Mouse (Mus musculus): ENCODE results near the gene Rora. TPM values are rescaled to one million over a fixed set of nuclear protein-coding genes. Genes with fewer than 3 reads are reported as not detected.

Gene Rora
- polyA plus RNA-seq, 1 experiment = 0.86 TPM

DNA sequence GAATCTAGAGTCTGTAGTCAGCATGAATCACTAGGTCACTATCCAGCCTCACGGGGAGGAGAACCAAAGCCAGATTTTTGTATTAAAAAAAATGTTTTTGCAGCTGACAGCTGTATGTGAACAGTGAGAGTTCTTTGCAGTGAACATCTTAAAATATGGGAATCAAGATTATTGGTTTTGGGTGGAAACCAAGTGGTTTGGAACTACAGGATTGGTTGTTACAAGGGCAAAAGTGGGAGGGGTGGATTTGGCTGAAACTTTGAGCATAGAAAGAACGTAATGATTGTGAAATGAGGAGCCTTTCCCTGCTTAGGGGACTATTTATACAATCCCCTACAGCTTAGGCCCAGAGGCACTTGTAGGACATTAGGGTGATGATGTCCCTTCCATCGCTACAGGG is 173.9 kb downstream of the Rora start:
- Histone ChIP-seq H3K27me3 (ENCODE audit: control insufficient read depth, insufficient read depth, insufficient read length) (no peaks in the 10 kb centered on the region), H3ac (ENCODE audit: control insufficient read depth, insufficient read length) (no peak overlapping the region), H3K79me2 (ENCODE audit: control insufficient read depth, insufficient read depth) (no peaks in the 10 kb centered on the region), H3K4me2 (ENCODE audit: low read depth) (no peak overlapping the region), H3K36me3 (ENCODE audit: control insufficient read depth, insufficient read depth) (no peaks in the 10 kb centered on the region), H3K4me3 (no peak overlapping the region)
- TF ChIP-seq REST (IDR thresholded peaks at IDR 0.05; ENCODE audit: insufficient read depth, insufficient read length) = no peak
- TF ChIP-seq MYOD1 (IDR thresholded peaks at IDR 0.05; ENCODE audit: control insufficient read depth in 1 of 3, insufficient read length in 2 of 3, low read depth in 2 of 3) = no peak
- TF ChIP-seq USF1 (IDR thresholded peaks at IDR 0.05; ENCODE audit: low read depth) = no peak
- TF ChIP-seq POLR2AphosphoS2 (IDR thresholded peaks at IDR 0.05; ENCODE audit: insufficient read length, low read depth) = no peak
- no peak for TF ChIP-seq TCF3 (IDR thresholded peaks at IDR 0.05; ENCODE audit: insufficient read length, low read depth)
- TF ChIP-seq CEBPB (IDR thresholded peaks at IDR 0.05; ENCODE audit: insufficient read depth, poor library complexity, severe bottlenecking) = no peak
- no peak for TF ChIP-seq POLR2A (IDR thresholded peaks at IDR 0.05; ENCODE audit: insufficient read length, low read depth)
- no peak for TF ChIP-seq TCF12 (IDR thresholded peaks at IDR 0.05; ENCODE audit: insufficient read depth, poor library complexity, severe bottlenecking)
- TF ChIP-seq MYOG (IDR thresholded peaks at IDR 0.05; ENCODE audit: control insufficient read depth in 1 of 3, insufficient read depth in 1 of 3, insufficient read length in 2 of 3, low read depth in 2 of 3) = no peak
- no peak for TF ChIP-seq MAX (IDR thresholded peaks at IDR 0.05; ENCODE audit: low read depth)
- TF ChIP-seq E2F4 (IDR thresholded peaks at IDR 0.05; ENCODE audit: insufficient read depth) = no peak
- TF ChIP-seq SRF (IDR thresholded peaks at IDR 0.05; ENCODE audit: control insufficient read depth, insufficient read length, low read depth) = no peak

DNA sequence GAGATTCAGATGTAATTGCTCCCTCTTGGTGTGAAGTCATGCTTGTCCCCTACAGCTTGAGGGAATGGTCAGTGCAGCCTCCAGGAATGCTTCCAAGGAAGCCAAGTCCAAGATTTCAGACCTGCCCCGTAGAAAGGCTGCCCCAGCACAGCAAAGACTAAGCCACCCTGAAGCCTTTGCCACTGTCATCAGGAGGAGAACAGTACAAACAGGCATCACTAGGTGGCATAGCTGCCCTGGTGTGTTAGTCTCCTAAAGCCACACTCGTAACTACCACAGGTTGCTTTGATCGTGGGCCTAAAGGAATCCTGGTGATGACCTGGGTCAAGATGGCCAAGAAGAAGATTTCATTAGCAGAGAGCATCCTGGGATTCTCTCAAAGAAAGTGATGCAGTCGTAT is 176.3 kb downstream of the Rora start:
- H3K27me3 ChIP-seq (ENCODE audit: control insufficient read depth, insufficient read depth, insufficient read length) = no peaks in the 10 kb centered on the region
- H3K4me3 ChIP-seq = no peak overlapping the region
- H3K36me3 ChIP-seq (ENCODE audit: control insufficient read depth, insufficient read depth) = no peaks in the 10 kb centered on the region
- H3K79me2 ChIP-seq (ENCODE audit: control insufficient read depth, insufficient read depth) = no peaks in the 10 kb centered on the region
- H3K4me2 ChIP-seq (ENCODE audit: low read depth) = no peak overlapping the region
- TF ChIP-seq E2F4 (IDR thresholded peaks at IDR 0.05; ENCODE audit: insufficient read depth) (no peak), TCF3 (IDR thresholded peaks at IDR 0.05; ENCODE audit: insufficient read length, low read depth) (no peak), REST (IDR thresholded peaks at IDR 0.05; ENCODE audit: insufficient read depth, insufficient read length) (no peak), POLR2AphosphoS2 (IDR thresholded peaks at IDR 0.05; ENCODE audit: insufficient read length, low read depth) (no peak), SRF (IDR thresholded peaks at IDR 0.05; ENCODE audit: control insufficient read depth, insufficient read length, low read depth) (no peak), MYOD1 (IDR thresholded peaks at IDR 0.05; ENCODE audit: control insufficient read depth in 1 of 3, insufficient read length in 2 of 3, low read depth in 2 of 3) (no peak)
- H3ac ChIP-seq (ENCODE audit: control insufficient read depth, insufficient read length) = no peak overlapping the region

DNA sequence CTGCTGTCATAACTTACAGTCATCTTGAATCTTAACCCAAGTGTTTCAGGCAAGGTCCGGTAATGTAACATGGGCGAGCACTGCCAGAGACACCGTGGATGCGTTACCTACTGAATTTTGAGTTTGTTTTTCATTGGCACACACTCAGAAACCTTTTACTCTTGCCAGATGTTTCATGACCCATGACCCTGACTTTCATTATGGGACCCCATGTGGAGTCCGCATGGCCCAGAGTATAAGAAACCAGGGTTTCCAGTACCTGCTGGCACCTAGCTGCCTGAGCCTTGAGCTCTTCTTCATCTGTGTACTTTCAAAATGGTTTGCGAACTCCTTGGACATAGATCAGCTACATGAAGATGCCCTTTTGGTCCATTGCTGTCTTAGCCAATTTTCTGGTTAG is 179.7 kb downstream of the Rora start:
- Histone ChIP-seq H3K36me3 (ENCODE audit: control insufficient read depth, insufficient read depth) (no peaks in the 10 kb centered on the region), H3K4me3 (no peak overlapping the region), H3K4me2 (ENCODE audit: low read depth) (no peak overlapping the region), H3K79me2 (ENCODE audit: control insufficient read depth, insufficient read depth) (no peaks in the 10 kb centered on the region), H3K27me3 (ENCODE audit: control insufficient read depth, insufficient read depth, insufficient read length) (no peaks in the 10 kb centered on the region), H3ac (ENCODE audit: control insufficient read depth, insufficient read length) (no peak overlapping the region)
- TF ChIP-seq REST (IDR thresholded peaks at IDR 0.05; ENCODE audit: insufficient read depth, insufficient read length) (no peak), MAX (IDR thresholded peaks at IDR 0.05; ENCODE audit: low read depth) (no peak), SRF (IDR thresholded peaks at IDR 0.05; ENCODE audit: control insufficient read depth, insufficient read length, low read depth) (no peak), POLR2AphosphoS2 (IDR thresholded peaks at IDR 0.05; ENCODE audit: insufficient read length, low read depth) (no peak), TCF12 (IDR thresholded peaks at IDR 0.05; ENCODE audit: insufficient read depth, poor library complexity, severe bottlenecking) (no peak), TCF3 (IDR thresholded peaks at IDR 0.05; ENCODE audit: insufficient read length, low read depth) (no peak), CEBPB (IDR thresholded peaks at IDR 0.05; ENCODE audit: insufficient read depth, poor library complexity, severe bottlenecking) (no peak), E2F4 (IDR thresholded peaks at IDR 0.05; ENCODE audit: insufficient read depth) (no peak), USF1 (IDR thresholded peaks at IDR 0.05; ENCODE audit: low read depth) (no peak), MYOG (IDR thresholded peaks at IDR 0.05; ENCODE audit: control insufficient read depth in 1 of 3, insufficient read depth in 1 of 3, insufficient read length in 2 of 3, low read depth in 2 of 3) (no peak), MYOD1 (IDR thresholded peaks at IDR 0.05; ENCODE audit: control insufficient read depth in 1 of 3, insufficient read length in 2 of 3, low read depth in 2 of 3) (no peak), POLR2A (IDR thresholded peaks at IDR 0.05; ENCODE audit: insufficient read length, low read depth) (no peak)

- TF ChIP-seq MAX (IDR thresholded peaks at IDR 0.05; ENCODE audit: low read depth) (no peak), TCF12 (IDR thresholded peaks at IDR 0.05; ENCODE audit: insufficient read depth, poor library complexity, severe bottlenecking) (no peak), E2F4 (IDR thresholded peaks at IDR 0.05; ENCODE audit: insufficient read depth) (no peak), POLR2AphosphoS2 (IDR thresholded peaks at IDR 0.05; ENCODE audit: insufficient read length, low read depth) (no peak), POLR2A (IDR thresholded peaks at IDR 0.05; ENCODE audit: insufficient read length, low read depth) (no peak), MYOD1 (IDR thresholded peaks at IDR 0.05; ENCODE audit: control insufficient read depth in 1 of 3, insufficient read length in 2 of 3, low read depth in 2 of 3) (no peak), CEBPB (IDR thresholded peaks at IDR 0.05; ENCODE audit: insufficient read depth, poor library complexity, severe bottlenecking) (no peak), MYOG (IDR thresholded peaks at IDR 0.05; ENCODE audit: control insufficient read depth in 1 of 3, insufficient read depth in 1 of 3, insufficient read length in 2 of 3, low read depth in 2 of 3) (no peak), TCF3 (IDR thresholded peaks at IDR 0.05; ENCODE audit: insufficient read length, low read depth) (no peak), REST (IDR thresholded peaks at IDR 0.05; ENCODE audit: insufficient read depth, insufficient read length) (no peak), SRF (IDR thresholded peaks at IDR 0.05; ENCODE audit: control insufficient read depth, insufficient read length, low read depth) (no peak), USF1 (IDR thresholded peaks at IDR 0.05; ENCODE audit: low read depth) (no peak)
- no peak overlapping the region for H3ac ChIP-seq (ENCODE audit: control insufficient read depth, insufficient read length)
- no peaks in the 10 kb centered on the region for H3K79me2 ChIP-seq (ENCODE audit: control insufficient read depth, insufficient read depth)
- no peak overlapping the region for H3K4me2 ChIP-seq (ENCODE audit: low read depth)
- no peaks in the 10 kb centered on the region for H3K36me3 ChIP-seq (ENCODE audit: control insufficient read depth, insufficient read depth)
- no peak overlapping the region for H3K4me3 ChIP-seq
- H3K27me3 ChIP-seq (ENCODE audit: control insufficient read depth, insufficient read depth, insufficient read length) = no peaks in the 10 kb centered on the region
Observed at GRCm38 (mm10) chr9:68835037-68835649, 181.6 kb downstream of the Rora start.
